Mouse (Mus musculus) lung, postnatal 36 days (tissue): Measurements from ENCODE around the gene Sh3tc1.

Source experiments
- DNase-seq: peaks from one replicate; pipeline ENCODE4 v3.0.0; 2022; ENCODE audit warnings: mixed read lengths

Gene Sh3tc1

DNA sequence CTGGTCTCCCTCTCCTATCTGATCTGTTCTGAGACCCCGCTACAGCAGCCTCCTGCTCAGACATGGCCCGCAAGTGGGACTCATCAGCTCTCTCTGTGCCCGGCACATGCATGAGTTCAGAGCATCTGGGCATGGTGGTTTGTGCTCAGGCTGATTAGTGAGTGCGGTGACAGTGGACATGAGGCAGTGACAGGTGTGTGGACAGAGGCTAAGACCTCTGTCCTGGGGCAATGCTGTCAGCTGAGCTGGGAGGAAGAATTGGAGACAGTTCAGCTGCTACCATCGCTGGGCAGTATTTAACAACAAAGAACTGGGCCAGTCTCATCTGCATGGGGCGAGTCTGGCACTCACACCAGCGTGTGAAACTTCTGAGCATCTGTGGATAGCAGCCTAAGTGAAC lies 62.8 kb downstream of the Sh3tc1 start:
- DNase-seq: no peak

DNA sequence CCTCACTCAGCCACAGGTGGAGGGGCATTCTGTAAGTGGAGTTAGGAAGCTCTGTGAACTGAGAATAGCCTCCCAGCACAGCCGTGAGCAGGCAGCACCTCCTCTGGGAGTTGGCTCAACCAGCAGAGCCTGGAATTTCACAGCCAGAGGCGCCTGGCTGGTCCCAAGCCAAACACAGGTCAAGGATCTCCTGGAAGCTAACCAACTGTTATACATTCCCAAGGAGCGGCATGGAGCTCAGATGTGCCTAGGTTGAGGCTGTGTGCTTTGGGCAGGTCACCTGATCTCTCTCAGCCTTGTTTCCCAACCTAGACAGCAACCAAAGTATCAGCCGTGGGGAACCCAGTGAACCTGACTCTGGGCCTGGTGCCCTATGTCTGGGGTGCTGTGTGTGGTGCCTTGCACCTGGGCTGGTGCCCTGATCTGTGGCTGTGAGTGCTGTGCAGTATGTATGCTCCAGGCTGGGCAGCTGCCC lies 65.7 kb downstream of the Sh3tc1 start:
- DNase-seq: peak; percentile 90

DNA sequence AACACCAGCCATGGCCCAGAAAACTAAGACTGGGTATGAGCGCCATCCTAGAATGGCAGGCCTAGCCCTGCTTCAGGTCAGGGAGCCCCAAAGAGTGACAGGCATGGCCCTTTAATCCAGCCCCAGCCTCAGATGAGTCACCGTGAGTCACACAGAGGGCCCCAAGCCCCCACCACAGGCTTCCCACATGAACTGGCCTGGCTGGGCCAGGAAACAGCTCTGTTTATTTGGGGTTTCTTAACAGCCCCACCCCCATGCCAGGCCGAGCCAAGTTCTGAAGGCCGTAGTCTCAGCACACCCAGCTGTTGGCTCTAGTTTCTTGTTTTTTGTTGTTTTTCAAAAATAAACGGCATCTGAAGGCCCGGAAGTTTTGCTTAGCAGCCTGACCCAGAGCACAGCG lies 66.7 kb downstream of the Sh3tc1 start:
- peak; percentile 92 for DNase-seq

DNA sequence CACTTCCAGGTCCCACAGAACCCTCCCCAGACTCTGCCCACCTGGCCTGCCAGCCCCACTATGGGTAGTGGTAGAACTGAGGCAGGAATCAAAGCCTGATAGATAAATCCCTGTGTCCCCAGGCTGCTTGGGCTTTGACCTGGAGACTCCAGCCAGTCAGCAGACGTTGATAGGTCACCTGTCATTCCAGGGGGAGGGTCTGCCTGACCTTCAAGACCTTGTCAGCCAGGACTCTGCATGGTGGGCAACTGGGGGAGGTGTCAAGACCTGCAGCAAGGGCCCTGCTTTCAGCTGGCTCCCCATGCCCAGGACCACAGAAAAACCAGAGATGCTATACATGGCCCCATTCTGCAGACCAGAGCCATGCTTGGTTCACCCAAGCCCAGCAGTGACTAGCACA lies 67.2 kb downstream of the Sh3tc1 start:
- DNase-seq: no peak

DNA sequence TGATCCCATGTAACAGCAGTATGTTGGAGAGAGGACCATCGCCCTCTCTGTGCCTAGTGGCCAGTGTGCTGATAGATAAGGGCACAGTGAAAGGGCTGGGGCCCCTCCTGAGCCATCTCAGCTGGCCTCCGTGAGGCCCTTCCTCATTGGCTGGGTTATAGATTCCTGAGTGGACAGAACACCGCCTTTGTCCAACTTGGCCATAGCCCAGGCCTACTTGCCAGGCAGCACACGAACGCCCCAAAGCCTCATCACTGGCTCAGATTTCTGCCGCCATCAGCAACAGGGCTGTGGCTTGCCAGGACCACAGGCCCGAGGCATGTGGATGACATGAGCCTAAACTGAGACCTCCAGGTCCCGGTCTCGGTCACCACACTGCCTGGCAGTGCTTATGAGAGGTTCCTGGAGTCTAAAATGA lies 68.3 kb downstream of the Sh3tc1 start:
- peak; percentile 80 for DNase-seq

DNA sequence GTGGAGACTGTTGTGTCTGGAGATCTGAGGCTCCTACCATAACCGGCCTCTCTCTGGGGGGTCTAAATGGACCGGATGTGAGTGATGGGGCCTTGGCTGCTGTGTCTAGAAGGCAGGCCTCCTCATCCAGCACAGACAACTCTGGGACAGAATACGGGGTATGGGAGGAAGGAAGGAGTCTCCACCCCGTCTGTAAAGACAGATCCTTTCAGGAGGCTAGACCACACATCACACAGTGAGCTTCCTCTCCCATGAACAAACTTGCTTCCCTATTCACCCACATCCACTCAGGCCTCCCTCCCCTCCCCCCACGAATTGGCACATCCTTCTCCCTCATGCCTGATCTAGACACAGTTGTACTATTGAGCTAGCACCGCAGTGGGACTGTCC lies 69.4 kb downstream of the Sh3tc1 start:
- DNase-seq: peak; percentile 76

DNA sequence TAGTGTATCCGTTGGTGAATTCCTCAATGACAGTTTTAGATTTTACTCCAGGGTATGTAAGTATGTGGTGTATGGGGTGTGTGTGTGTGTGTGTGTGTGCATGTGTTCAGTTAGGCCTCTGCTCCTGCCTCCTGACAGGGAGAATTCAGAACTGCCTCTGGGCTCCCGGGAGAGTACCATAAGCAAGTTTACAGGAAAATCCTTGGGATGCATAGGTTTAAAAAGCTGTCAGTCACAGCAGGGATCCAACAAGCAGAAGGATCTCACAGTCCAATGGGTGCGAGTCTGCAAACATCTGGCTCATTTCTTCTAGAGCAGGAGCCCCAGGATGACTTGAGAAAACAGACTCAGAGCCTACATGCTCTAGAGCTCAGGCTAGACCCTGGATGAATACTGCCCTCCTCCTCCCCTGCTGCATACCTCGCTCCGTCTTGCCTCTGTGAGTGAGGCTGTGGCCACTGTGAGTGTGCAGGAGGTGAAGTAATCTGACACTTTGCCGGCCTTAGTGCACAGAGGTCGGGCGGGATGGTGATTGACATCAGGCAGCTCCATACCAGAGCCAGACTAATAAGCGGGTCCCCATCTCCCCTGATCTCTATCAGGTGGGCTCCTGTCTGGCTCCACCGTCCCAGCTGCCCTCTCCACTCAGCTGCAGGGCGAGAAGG lies 69.9 kb downstream of the Sh3tc1 start:
- no peak for DNase-seq

DNA sequence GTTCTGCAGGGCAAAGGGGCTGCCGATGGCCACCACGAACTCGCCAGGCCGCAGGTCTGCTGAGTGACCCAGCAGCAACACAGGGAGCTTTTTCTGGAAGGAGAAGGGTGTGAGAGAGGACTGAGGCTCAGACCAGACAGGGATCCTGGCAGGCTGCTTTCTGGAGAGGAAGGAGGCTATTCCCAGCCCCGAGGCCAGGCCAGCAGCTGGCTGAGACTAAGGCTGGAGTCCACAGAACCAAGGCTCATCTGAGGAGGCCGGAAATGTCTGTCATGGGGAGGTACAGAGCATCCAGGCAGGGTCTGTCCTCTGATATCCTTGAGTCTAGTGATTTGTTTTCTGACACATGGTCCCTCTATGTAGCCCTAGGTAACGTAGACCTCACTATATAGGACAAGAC lies 73.6 kb downstream of the Sh3tc1 start:
- no peak for DNase-seq

DNA sequence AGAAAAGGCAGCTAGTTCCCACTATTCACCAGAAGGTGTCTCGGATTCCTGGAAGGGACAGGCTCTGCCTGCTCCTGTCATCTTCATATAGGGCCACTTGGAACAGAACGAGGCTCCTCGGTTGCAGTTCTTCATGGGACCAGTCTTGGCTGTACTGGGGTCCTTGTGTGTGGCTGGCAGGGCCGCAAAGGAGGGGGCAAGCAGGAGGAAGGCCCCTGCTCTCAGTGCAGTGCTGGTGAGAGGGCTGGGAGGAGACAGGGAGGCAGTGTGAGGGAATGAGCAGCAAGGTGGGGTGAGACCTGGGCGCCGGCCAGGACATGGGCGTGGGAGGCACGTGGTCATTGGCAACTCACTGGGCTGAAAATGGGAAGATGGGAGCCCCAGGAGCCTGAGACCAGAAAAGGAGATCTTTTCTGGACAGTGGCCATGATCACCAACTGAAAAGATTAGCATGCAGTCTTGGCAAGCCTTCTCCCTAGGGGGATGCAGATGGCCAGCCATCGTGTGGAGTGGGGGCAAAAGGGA lies 77.7 kb downstream of the Sh3tc1 start:
- DNase-seq: no peak

DNA sequence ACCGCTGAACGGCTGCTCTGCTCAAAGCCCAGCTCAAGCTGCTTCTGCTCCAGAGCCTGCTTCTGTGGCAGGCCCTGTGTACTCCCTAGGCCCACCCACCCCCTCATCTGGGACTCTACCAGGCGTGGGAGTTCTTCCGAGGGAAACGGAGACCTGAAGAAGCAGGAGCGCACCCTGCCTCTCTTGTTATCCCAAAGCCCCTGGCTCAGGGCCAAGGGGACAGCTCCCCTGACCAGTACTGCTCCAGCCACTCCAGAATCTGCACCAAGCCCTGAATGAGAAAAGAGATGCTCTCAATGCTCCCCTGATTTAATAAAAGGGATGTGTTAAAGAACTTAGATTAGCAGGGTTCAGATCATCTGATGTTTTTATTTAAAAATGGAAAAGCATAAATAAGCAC lies 78.6 kb downstream of the Sh3tc1 start:
- DNase-seq: no peak

DNA sequence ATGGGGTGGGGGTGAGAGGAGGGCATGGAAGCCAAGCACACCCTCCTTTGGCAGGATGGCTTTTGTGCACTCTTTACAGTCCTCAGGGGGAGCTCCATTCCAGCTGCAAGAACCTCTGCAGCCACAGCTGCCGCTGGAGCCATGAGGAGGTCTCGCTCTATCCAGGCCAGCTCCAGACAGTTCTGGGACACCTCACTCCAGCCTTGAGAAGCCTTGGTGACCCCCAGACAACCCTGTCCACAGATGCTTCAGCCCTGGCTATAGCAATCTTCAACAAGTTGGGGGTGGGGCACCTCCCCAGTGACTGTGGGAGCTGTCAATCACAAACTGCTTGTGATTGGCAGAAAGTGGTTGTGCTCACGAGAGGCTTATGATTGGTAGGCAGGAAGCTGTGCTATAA lies 80.3 kb downstream of the Sh3tc1 start:
- DNase-seq: no peak

DNA sequence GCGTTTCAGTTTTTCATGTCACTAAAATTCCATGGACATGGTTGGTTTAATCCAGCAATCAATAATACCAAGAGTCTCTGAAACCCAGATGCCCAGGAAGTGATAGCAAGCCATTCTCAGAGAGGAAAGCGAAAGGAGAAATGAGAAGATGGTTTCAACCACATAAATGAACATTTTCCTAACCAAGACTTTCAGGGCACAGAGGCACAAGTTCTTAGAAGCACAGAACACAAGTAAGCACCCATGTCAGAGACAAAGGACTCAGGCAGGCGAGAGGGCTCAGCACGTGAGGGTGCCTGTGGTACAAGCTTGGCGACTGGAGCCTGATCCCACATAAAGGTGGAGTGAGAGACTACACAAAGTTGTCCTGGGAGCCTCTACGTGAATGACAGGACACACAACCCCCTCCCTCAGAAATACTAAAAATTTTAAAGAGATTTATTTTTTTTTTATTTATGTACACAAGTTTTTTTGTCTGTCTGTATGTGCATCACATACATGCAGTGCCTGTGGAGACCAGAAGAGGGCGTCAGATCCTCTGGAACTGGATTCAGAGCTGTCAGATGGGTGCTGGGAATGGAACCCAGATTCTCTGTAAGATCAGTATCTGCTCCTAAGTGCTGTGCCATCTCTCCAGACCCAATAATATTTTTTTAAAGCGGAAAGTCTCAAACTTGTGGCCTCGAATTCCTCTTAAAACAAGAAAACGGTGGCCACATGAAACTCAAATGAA lies 83.9 kb downstream of the Sh3tc1 start:
- DNase-seq: no peak

DNA sequence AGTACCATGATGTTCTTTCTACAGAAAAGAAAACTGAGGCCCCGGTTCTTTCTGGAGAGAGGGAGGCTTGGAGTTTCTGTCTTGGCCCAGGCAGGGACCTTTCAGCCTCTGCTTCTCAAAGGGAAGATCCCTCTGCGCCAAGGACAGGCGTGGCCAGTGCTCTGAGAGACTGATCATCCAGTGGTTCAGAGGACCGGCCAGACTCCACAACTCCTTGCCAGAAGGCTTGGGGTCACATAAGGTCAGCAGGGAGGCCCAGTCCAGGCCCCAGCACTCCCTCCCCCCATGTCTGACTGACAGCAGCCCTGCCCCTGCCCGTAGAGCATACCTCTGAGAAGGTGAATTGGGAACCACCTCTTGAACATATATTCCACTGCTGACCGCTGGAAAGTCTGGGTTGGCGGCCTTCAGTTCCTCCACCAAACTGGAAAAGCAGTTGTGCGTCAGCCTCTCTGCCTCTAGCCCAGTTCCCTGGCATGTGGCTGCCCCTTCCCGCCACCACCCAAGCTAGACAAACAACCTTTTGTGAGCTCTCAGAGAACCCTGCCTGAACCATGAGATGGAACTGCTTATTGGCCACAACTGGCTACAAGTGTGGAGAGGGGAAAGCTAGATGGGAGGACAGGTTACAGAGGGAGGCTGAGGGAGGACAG lies 85.9 kb downstream of the Sh3tc1 start:
- DNase-seq: peak; percentile 51

DNA sequence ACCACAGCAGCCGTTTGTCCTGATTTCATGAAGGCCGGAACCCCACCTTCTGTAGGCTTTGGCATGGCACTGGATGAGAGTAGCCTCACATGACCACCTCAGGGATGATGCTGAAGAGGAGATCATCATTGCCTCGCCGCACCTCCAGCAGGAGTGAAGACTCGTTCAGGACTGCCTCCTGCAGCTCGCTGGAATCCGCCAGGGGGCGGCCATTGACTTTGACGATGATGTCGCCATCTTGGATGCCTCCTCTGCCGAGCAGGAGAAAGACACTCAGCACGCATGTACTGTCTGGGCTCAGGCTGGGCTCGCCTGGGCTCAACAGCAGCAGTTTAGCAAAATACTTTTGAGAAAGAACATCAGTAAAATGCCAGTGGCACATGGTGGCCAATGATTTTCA lies 86.9 kb downstream of the Sh3tc1 start:
- no peak for DNase-seq

DNA sequence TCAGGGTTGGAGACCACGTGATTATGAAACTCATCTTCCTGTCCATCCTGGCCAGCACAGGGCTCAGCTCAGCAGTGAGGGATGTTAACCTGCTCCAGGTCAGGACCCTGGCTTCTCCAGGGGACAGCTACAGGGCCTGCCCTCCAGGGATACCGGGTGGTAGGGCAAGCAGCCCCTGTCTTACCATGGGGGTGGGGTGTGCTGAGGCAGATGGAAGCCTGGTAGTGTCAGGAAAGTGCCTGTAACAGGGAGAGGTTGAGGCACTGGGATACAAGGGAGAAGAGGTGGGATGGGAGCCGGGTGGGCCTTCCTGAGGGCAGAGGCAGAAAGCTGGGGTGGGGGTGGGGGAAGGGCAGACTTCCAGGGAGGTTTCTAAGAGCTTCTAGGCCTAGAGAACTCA lies 87.5 kb downstream of the Sh3tc1 start:
- no peak for DNase-seq

DNA sequence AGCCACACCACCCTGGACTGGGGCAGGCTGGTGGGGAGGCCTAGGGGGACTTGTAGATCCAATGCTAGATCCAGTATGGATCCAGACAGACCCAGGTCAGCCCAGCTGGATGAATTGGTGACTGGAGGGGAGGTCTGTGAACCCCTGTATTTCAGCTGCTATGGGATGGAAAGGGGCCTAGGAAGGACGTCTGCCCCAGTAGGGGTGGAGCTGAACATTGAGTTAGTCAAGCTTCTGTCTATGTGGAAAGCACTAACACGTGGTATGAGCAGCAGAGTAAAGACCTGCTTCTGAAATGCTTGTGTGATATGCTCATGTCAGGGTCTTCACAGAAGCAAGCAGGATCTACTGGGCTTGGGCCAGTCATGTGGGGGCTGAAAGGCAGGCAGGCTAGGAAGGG lies 91.6 kb downstream of the Sh3tc1 start:
- DNase-seq: no peak

DNA sequence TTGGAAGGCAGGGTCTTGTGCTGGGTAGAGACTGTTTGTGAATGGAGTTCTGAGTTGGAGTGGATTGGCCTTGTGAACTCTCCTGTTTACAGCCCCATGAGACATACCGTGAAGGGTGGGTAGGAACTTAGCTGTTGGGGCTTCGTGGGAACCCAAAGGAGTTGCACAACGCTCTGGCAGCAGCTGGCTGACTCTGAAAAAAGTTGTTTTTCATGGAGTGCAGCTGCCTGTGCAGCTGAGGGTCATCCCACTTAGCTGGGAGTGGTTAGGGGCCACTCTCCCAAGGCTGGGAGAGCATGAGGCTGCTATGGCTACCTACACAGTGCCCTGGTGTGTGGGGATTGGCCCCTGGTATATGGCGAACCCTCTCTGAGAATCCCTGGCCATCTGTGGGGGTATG lies 92.2 kb downstream of the Sh3tc1 start:
- peak; percentile 69 for DNase-seq
